Mouse (Mus musculus): ENCODE measurements around the gene Apol6. TPM values are rescaled to one million over a fixed set of nuclear protein-coding genes. Genes with fewer than 3 reads are reported as not detected.

Apol6 gene
- polyA plus RNA-seq, 1 experiment from 2014 or later = not detected

GRCm38 (mm10) chr15:77095216-77095615 is 50.7 kb downstream of the Apol6 start:
- WGBS = 95% methylated on average over 1 of the region's 1 CpGs
- no peak overlapping the region for H3K9ac ChIP-seq
- H3K4me3 ChIP-seq = no peak overlapping the region
- no peaks in the 10 kb centered on the region for H3K4me1 ChIP-seq
- no peak overlapping the region for H3K4me2 ChIP-seq
- ATAC-seq = no peak
- H3K27ac ChIP-seq = no peak overlapping the region
- no peaks in the 10 kb centered on the region for H3K27me3 ChIP-seq
- peaks cover 76% of the 10 kb centered on the region for H3K36me3 ChIP-seq (ENCODE audit: poor library complexity, severe bottlenecking)
- H3K9me3 ChIP-seq (replicated peaks) = no peaks in the 10 kb centered on the region

- ATAC-seq = no peak
- Histone ChIP-seq H3K4me3 (no peak overlapping the region), H3K27ac (no peak overlapping the region), H3K4me2 (no peak overlapping the region), H3K27me3 (no peaks in the 10 kb centered on the region), H3K9ac (no peak overlapping the region), H3K36me3 (ENCODE audit: poor library complexity, severe bottlenecking) (peaks cover 69% of the 10 kb centered on the region), H3K9me3 (replicated peaks) (no peaks in the 10 kb centered on the region), H3K4me1 (no peaks in the 10 kb centered on the region)
- 78% methylated on average over 6 of the region's 6 CpGs for WGBS
Observed at GRCm38 (mm10) chr15:77097358-77097757, 52.8 kb downstream of the Apol6 start.

- Histone ChIP-seq H3K27ac (no peak overlapping the region), H3K4me1 (peaks cover 8% of the 10 kb centered on the region), H3K36me3 (ENCODE audit: poor library complexity, severe bottlenecking) (peaks cover 55% of the 10 kb centered on the region), H3K4me3 (no peak overlapping the region), H3K9me3 (replicated peaks) (no peaks in the 10 kb centered on the region), H3K4me2 (no peak overlapping the region), H3K27me3 (no peaks in the 10 kb centered on the region), H3K9ac (no peak overlapping the region)
- WGBS = 70% methylated on average over 3 of the region's 3 CpGs
- no peak for ATAC-seq
Observed at GRCm38 (mm10) chr15:77099756-77100155, 55.2 kb downstream of the Apol6 start.

GRCm38 (mm10) chr15:77102685-77103084 is 58.2 kb downstream of the Apol6 start:
- Histone ChIP-seq H3K4me2 (no peak overlapping the region), H3K4me3 (no peak overlapping the region), H3K36me3 (ENCODE audit: poor library complexity, severe bottlenecking) (peaks cover 41% of the 10 kb centered on the region), H3K27ac (no peak overlapping the region), H3K9ac (no peak overlapping the region), H3K4me1 (peaks cover 16% of the 10 kb centered on the region), H3K9me3 (replicated peaks) (no peaks in the 10 kb centered on the region), H3K27me3 (no peaks in the 10 kb centered on the region)
- WGBS = 69% methylated on average over 5 of the region's 5 CpGs
- ATAC-seq = no peak

- no peak overlapping the region for H3K4me2 ChIP-seq
- WGBS = 64% methylated on average over 10 of the region's 10 CpGs
- no peak overlapping the region for H3K4me3 ChIP-seq
- no peak overlapping the region for H3K9ac ChIP-seq
- peaks cover 31% of the 10 kb centered on the region for H3K36me3 ChIP-seq (ENCODE audit: poor library complexity, severe bottlenecking)
- no peaks in the 10 kb centered on the region for H3K9me3 ChIP-seq (replicated peaks)
- H3K4me1 ChIP-seq = peaks cover 16% of the 10 kb centered on the region
- H3K27ac ChIP-seq = peak overlapping the region; percentile 1; the same call in 1 of the 2 replicates
- no peaks in the 10 kb centered on the region for H3K27me3 ChIP-seq
- no peak for ATAC-seq
Observed at GRCm38 (mm10) chr15:77104349-77105158, 60.0 kb downstream of the Apol6 start.

- no peak overlapping the region for H3K4me2 ChIP-seq
- H3K27ac ChIP-seq = no peak overlapping the region
- no peaks in the 10 kb centered on the region for H3K27me3 ChIP-seq
- ATAC-seq = no peak
- H3K9ac ChIP-seq = no peak overlapping the region
- 93% methylated on average over 10 of the region's 10 CpGs for WGBS
- H3K4me3 ChIP-seq = no peak overlapping the region
- H3K4me1 ChIP-seq = peaks cover 16% of the 10 kb centered on the region
- peaks cover 33% of the 10 kb centered on the region for H3K36me3 ChIP-seq (ENCODE audit: poor library complexity, severe bottlenecking)
- H3K9me3 ChIP-seq (replicated peaks) = no peaks in the 10 kb centered on the region
Observed at GRCm38 (mm10) chr15:77105273-77105672, 60.7 kb downstream of the Apol6 start.

Other genes starting within 250 kb of the Apol6 start
- gene Zfp251, start 173.3 kb upstream of the Apol6 start, polyA plus RNA-seq (2015; fragmentation: Nextera tagmentation; extraction: Ambion mirVana) = 33.5 and 36.9 TPM in 2 replicates
- 12.1 and 13.3 TPM in 2 replicates for gene Zfp7, start 165.5 kb upstream of the Apol6 start, polyA plus RNA-seq (2015; fragmentation: Nextera tagmentation; extraction: Ambion mirVana)
- 0.44 and 0.54 TPM in 2 replicates for gene Gm49527, start 165.4 kb upstream of the Apol6 start, polyA plus RNA-seq (2015; fragmentation: Nextera tagmentation; extraction: Ambion mirVana)
- 30.6 and 31.6 TPM in 2 replicates for gene Zfp647, start 119.3 kb upstream of the Apol6 start, polyA plus RNA-seq (2015; fragmentation: Nextera tagmentation; extraction: Ambion mirVana)
- 66.3 and 68.5 TPM in 2 replicates for gene 1110038F14Rik, start 96.2 kb upstream of the Apol6 start, polyA plus RNA-seq (2015; fragmentation: Nextera tagmentation; extraction: Ambion mirVana)
- gene Mb, start 5.9 kb downstream of the Apol6 start, polyA plus RNA-seq (2015; fragmentation: Nextera tagmentation; extraction: Ambion mirVana) = 0.33 TPM in 1 of 2 replicates, not detected in the other